In genomic region chr3:146583478-146583877, GRCm38 (mm10) we compare ENCODE assay signal across 25 mouse cellular contexts. TPM values are rescaled to one million over a fixed set of nuclear protein-coding genes. Genes with fewer than 3 reads are reported as not detected.
DNase-seq lines count a peak whose midpoint lies in the region; ATAC-seq lines count a peak whose summit lies in the region.
"Had no signal": no experiment of that assay in that cellular context is flagged by ENCODE, and none has a peak within 500 bp of the region (broad histone marks: within the 10 kb centered on the region; RNA-seq: fewer than 3 reads in every experiment).

No protein-coding gene starts in this region.

- H3K27me3 ChIP-seq in heart, embryonic 13.5 days (replicated peaks) = no peaks in the 10 kb centered on the region
- H3K27me3 ChIP-seq in midbrain, embryonic 11.5 days (ENCODE audit: control insufficient read depth, insufficient read depth, low read length) = no peaks in the 10 kb centered on the region
- H3K27me3 ChIP-seq in midbrain, embryonic 16.5 days (ENCODE audit: control insufficient read depth, insufficient read depth, low read depth, low read length) = no peaks in the 10 kb centered on the region
- H3K27me3 ChIP-seq: embryonic facial prominence, embryonic 13.5 days; forebrain, embryonic 12.5 days; limb, embryonic 15.5 days had no signal

- WGBS in heart, embryonic 13.5 days = 60% methylated on average over 4 of the region's 4 CpGs
- 88% methylated on average over 4 of the region's 4 CpGs for WGBS in midbrain, embryonic 11.5 days
- 87% methylated on average over 4 of the region's 4 CpGs for WGBS in midbrain, embryonic 16.5 days
- 13% methylated on average over 4 of the region's 4 CpGs for WGBS in macrophage (ENCODE audit: missing documents)

- H3K4me3 ChIP-seq in heart, embryonic 13.5 days = no peak overlapping the region
- H3K4me3 ChIP-seq in midbrain, embryonic 11.5 days (ENCODE audit: low read depth, low read length) = no peak overlapping the region
- no peak overlapping the region for H3K4me3 ChIP-seq in midbrain, embryonic 16.5 days (ENCODE audit: low read depth, low read length)
- peak overlapping the region; percentile 15 for H3K4me3 ChIP-seq in macrophage (ENCODE audit: inconsistent target)
- H3K4me3 ChIP-seq: embryonic facial prominence, embryonic 13.5 days; forebrain, embryonic 12.5 days; limb, embryonic 15.5 days had no signal

- intact Hi-C loops in heart, postnatal 14 days (cut with DNase I) = no loop called here

- H3K9ac ChIP-seq in heart, embryonic 13.5 days = no peak overlapping the region
- no peak overlapping the region for H3K9ac ChIP-seq in midbrain, embryonic 11.5 days (ENCODE audit: low read length)
- H3K9ac ChIP-seq in midbrain, embryonic 16.5 days (ENCODE audit: low read depth, low read length) = no peak overlapping the region
- H3K9ac ChIP-seq: embryonic facial prominence, embryonic 13.5 days; forebrain, embryonic 12.5 days; limb, embryonic 15.5 days had no signal

- H3K27ac ChIP-seq in heart, embryonic 13.5 days (replicated peaks) = no peak overlapping the region
- no peak overlapping the region for H3K27ac ChIP-seq in midbrain, embryonic 11.5 days (ENCODE audit: low read depth, low read length)
- no peak overlapping the region for H3K27ac ChIP-seq in midbrain, embryonic 16.5 days (ENCODE audit: low read length)
- H3K27ac ChIP-seq in macrophage = peak overlapping the region; percentile 38
- H3K27ac ChIP-seq: embryonic facial prominence, embryonic 13.5 days; forebrain, embryonic 12.5 days; limb, embryonic 15.5 days had no signal

- peak overlapping the region; percentile 45 for H3K4me2 ChIP-seq in heart, embryonic 13.5 days
- no peak overlapping the region for H3K4me2 ChIP-seq in midbrain, embryonic 11.5 days
- H3K4me2 ChIP-seq in midbrain, embryonic 16.5 days (ENCODE audit: low read length) = no peak overlapping the region
- H3K4me2 ChIP-seq: forebrain, embryonic 12.5 days; limb, embryonic 15.5 days had no signal

- no peaks in the 10 kb centered on the region for H3K9me3 ChIP-seq in heart, embryonic 13.5 days
- no peaks in the 10 kb centered on the region for H3K9me3 ChIP-seq in midbrain, embryonic 11.5 days (ENCODE audit: control insufficient read depth, low read length)
- no peaks in the 10 kb centered on the region for H3K9me3 ChIP-seq in midbrain, embryonic 16.5 days (replicated peaks; ENCODE audit: control insufficient read depth, low read length, poor library complexity, severe bottlenecking)
- H3K9me3 ChIP-seq: embryonic facial prominence, embryonic 13.5 days; forebrain, embryonic 12.5 days; limb, embryonic 15.5 days had no signal

- DNase-seq in heart, postnatal 14 days = no peak
- DNase-seq in midbrain, embryonic 11.5 days (ENCODE audit: low spot score, missing footprints) = peak; percentile 14
- no peak for DNase-seq in urinary bladder, postnatal 10 days (ENCODE audit: low spot score)
- DNase-seq in layer of hippocampus, adult 9-10 months (ENCODE audit: low spot score) = no peak
- DNase-seq: cerebellum, adult 11 months; cerebellum, postnatal 36 days; kidney, adult 8-10 months; kidney, postnatal 25 days; lung, adult 18-20 months; lung, postnatal 4 days; right cerebral cortex, adult 18-20 months had no signal

- H3K36me3 ChIP-seq in heart, embryonic 13.5 days = no peaks in the 10 kb centered on the region
- H3K36me3 ChIP-seq in midbrain, embryonic 11.5 days (ENCODE audit: control insufficient read depth, insufficient read depth, low read length) = no peaks in the 10 kb centered on the region
- H3K36me3 ChIP-seq in midbrain, embryonic 16.5 days (ENCODE audit: control insufficient read depth, insufficient read depth, low read length) = no peaks in the 10 kb centered on the region
- no peaks in the 10 kb centered on the region for H3K36me3 ChIP-seq in macrophage (ENCODE audit: inconsistent target)
- H3K36me3 ChIP-seq: embryonic facial prominence, embryonic 13.5 days; forebrain, embryonic 12.5 days; limb, embryonic 15.5 days had no signal

- no peaks in the 10 kb centered on the region for H3K79me2 ChIP-seq in macrophage (ENCODE audit: inconsistent target)

- ATAC-seq in heart, embryonic 13.5 days (ENCODE audit: extremely low read depth, insufficient number of reproducible peaks, low FRiP score, low TSS enrichment) = no peak
- ATAC-seq in midbrain, embryonic 11.5 days (ENCODE audit: low FRiP score) = no peak
- no peak for ATAC-seq in midbrain, embryonic 16.5 days

- peaks cover 8% of the 10 kb centered on the region for H3K4me1 ChIP-seq in heart, embryonic 13.5 days
- no peaks in the 10 kb centered on the region for H3K4me1 ChIP-seq in midbrain, embryonic 11.5 days (ENCODE audit: control insufficient read depth, insufficient read depth, low read length)
- no peaks in the 10 kb centered on the region for H3K4me1 ChIP-seq in midbrain, embryonic 16.5 days (ENCODE audit: control insufficient read depth, insufficient read depth, low read length)
- H3K4me1 ChIP-seq: forebrain, embryonic 12.5 days; limb, embryonic 15.5 days had no signal

RNA-seq across cellular contexts. Expression of gene Uox, which starts 13.3 kb away (rescaled TPM):
- 0.05 and 0.24 TPM in 2 replicates for polyA plus RNA-seq in heart, embryonic 13.5 days (2015; fragmentation: Nextera tagmentation; extraction: Ambion mirVana)
- total RNA-seq in heart, postnatal 14 days (2021) = not detected
- polyA plus RNA-seq in midbrain, embryonic 11.5 days (2014; fragmentation: Nextera tagmentation; extraction: Ambion mirVana) = 0.11 TPM in 1 of 2 replicates, not detected in the other
- 0.09 TPM in 1 of 2 replicates, not detected in the other for polyA plus RNA-seq in midbrain, embryonic 16.5 days (2015; fragmentation: Nextera tagmentation; extraction: Ambion mirVana)
- not detected for total RNA-seq in macrophage (2018; cell fraction: chromatin; rRNA removed)
- not detected for total RNA-seq in macrophage (2018; cell fraction: cytosol; rRNA removed)
- total RNA-seq in macrophage (2018; cell fraction: nucleus; rRNA removed) = not detected
- not detected in 3 replicates for polyA plus RNA-seq in macrophage (2018)
- total RNA-seq: ES-E14; midbrain, postnatal 0 days had no signal
- polyA plus RNA-seq: C2C12; forebrain, embryonic 12.5 days; hindbrain, embryonic 11.5 days; neural tube, embryonic 11.5 days had no signal

RNA-seq across cellular contexts. Expression of gene Dnase2b, which starts 31.9 kb away (rescaled TPM):
- polyA plus RNA-seq in heart, embryonic 13.5 days (2015; fragmentation: Nextera tagmentation; extraction: Ambion mirVana) = not detected in 2 replicates
- total RNA-seq in heart, postnatal 14 days (2021) = not detected
- not detected in 2 replicates for polyA plus RNA-seq in midbrain, embryonic 11.5 days (2014; fragmentation: Nextera tagmentation; extraction: Ambion mirVana)
- polyA plus RNA-seq in midbrain, embryonic 16.5 days (2015; fragmentation: Nextera tagmentation; extraction: Ambion mirVana) = not detected in 2 replicates
- total RNA-seq in macrophage (2018; cell fraction: chromatin; rRNA removed) = not detected
- not detected for total RNA-seq in macrophage (2018; cell fraction: cytosol; rRNA removed)
- total RNA-seq in macrophage (2018; cell fraction: nucleus; rRNA removed) = not detected
- not detected in 3 replicates for polyA plus RNA-seq in macrophage (2018)
- total RNA-seq: ES-E14; layer of hippocampus, postnatal 10 days; left cerebral cortex, postnatal 25 days; midbrain, postnatal 0 days had no signal
- polyA plus RNA-seq: C2C12; forebrain, embryonic 12.5 days; hindbrain, embryonic 11.5 days; midbrain, postnatal 0 days; neural tube, embryonic 11.5 days; small intestine, adult 2 months had no signal
